9 mouse cellular contexts compared by ENCODE assay signal in the genomic region with DNA sequence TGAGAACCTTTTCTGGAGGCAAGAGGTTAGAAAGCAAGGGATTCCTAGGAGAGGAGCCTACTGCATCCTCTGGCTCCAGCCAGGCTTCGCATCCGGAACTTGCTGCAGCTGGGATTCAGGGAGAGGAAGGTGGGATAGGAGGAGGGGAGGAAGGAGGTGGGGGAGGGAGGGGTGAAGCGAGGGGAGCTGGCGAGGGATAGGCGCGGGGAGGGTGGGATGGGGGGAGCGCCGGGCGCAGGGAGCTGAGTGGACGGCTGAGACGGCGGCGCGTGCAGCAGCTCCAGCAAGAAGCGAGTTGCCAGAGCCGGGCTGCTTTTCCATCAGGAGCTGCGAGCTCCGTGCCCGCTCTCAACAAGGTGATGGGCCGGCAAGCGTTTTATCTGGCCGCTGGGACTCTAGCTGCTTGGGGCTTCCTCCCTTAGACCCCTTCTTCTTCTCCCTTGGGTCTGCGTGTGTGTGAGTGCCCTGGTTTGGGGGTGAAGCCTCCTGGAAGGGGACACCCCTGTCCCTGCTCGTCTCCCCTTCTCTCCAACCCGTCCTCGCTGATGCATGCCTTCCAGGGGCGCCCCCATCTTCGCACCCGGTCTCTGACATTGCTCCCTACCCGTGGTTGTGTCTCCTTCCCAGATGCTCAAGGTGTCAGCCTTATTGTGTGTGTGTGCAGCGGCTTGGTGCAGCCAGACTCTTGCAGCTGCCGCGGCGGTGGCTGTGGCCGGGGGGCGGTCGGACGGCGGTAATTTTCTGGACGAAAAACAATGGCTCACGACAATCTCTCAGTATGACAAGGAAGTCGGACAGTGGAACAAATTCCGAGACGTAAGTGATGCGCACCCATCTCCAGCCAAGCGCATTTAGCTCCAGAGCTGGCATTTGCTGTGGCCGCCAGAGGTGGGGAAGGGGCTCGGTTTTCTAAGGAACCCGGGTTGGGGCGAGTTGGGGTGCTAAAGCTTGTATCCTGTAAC. TPM values are rescaled to one million over a fixed set of nuclear protein-coding genes. Genes with fewer than 3 reads are reported as not detected.
DNase-seq lines count a peak whose midpoint lies in the region; ATAC-seq and TF ChIP-seq lines count a peak whose summit lies in the region.
"Had no signal": no experiment of that assay in that cellular context is flagged by ENCODE, and none has a peak within 500 bp of the region (broad histone marks: within the 10 kb centered on the region; RNA-seq: fewer than 3 reads in every experiment).

No protein-coding gene starts in this region.

- ATAC-seq in forebrain, embryonic 13.5 days: peak; percentile 93
- ATAC-seq in liver, postnatal 0 days: no peak
- ATAC-seq in stomach, embryonic 14.5 days (ENCODE audit: insufficient number of reproducible peaks, insufficient read depth, low FRiP score, low read depth): peak; percentile 89

- H3K9ac ChIP-seq in forebrain, embryonic 13.5 days: peak overlapping the region; percentile 69
- no peak overlapping the region for H3K9ac ChIP-seq in liver, postnatal 0 days (replicated peaks)
- H3K9ac ChIP-seq in stomach, embryonic 14.5 days (replicated peaks; ENCODE audit: low read depth, low read length): peak overlapping the region; percentile 36; the same call in 1 of the 2 replicates

- peak; percentile 9 for DNase-seq in gastrocnemius, postnatal 10 days
- DNase-seq in gastrocnemius, postnatal 36 days: no peak
- DNase-seq in Muller cell, postnatal 12 days (ENCODE audit: inconsistent ontology term): peak; percentile 67
- DNase-seq in layer of hippocampus, adult 2 months (ENCODE audit: low spot score in 2 of 2): peak; percentile 13 to 24
- DNase-seq in liver, postnatal 0 days: no peak
- no peak for DNase-seq in lung, postnatal 4 days

- peak overlapping the region; percentile 58 for H3K4me3 ChIP-seq in forebrain, embryonic 13.5 days
- H3K4me3 ChIP-seq in layer of hippocampus, adult 2 months: peak overlapping the region; percentile 64
- no peak overlapping the region for H3K4me3 ChIP-seq in liver, postnatal 0 days (ENCODE audit: low read depth, low read length)
- H3K4me3 ChIP-seq in stomach, embryonic 14.5 days (ENCODE audit: low read depth, low read length): peak overlapping the region; percentile 55

- no peaks in the 10 kb centered on the region for H3K4me1 ChIP-seq in forebrain, embryonic 13.5 days
- H3K4me1 ChIP-seq in liver, postnatal 0 days (ENCODE audit: insufficient read depth): no peaks in the 10 kb centered on the region
- 0 out of 2 replicates have a peak, but pooled peaks cover 2% of the 10 kb centered on the region for H3K4me1 ChIP-seq in stomach, embryonic 14.5 days (ENCODE audit: control insufficient read depth, insufficient read depth, low read length)

- H3K27me3 ChIP-seq in forebrain, embryonic 13.5 days: no peaks in the 10 kb centered on the region
- 0 out of 2 replicates have a peak, but pooled peaks cover 3% of the 10 kb centered on the region for H3K27me3 ChIP-seq in liver, postnatal 0 days (ENCODE audit: insufficient read depth, low read length)
- H3K27me3 ChIP-seq in stomach, embryonic 14.5 days (ENCODE audit: control insufficient read depth, insufficient read depth, low read length): no peaks in the 10 kb centered on the region
- H3K27me3 ChIP-seq: CH12.LX had no signal

- H3K27ac ChIP-seq in forebrain, embryonic 13.5 days: peak overlapping the region; percentile 35; the same call in 1 of the 2 replicates
- peak overlapping the region; percentile 86 for H3K27ac ChIP-seq in layer of hippocampus, adult 2 months
- H3K27ac ChIP-seq in liver, postnatal 0 days (ENCODE audit: low read depth): no peak overlapping the region
- no peak overlapping the region for H3K27ac ChIP-seq in stomach, embryonic 14.5 days (ENCODE audit: low read length)

- no peak for TF ChIP-seq CTCF in layer of hippocampus, adult 2 months (conservative IDR thresholded peaks at IDR 0.05)
- TF ChIP-seq CTCF in liver, postnatal 0 days (IDR thresholded peaks at IDR 0.05; ENCODE audit: low read depth): no peak

- no peak for TF ChIP-seq EP300 in liver, postnatal 0 days (IDR thresholded peaks at IDR 0.05; ENCODE audit: low read depth)

- no peaks in the 10 kb centered on the region for H3K9me3 ChIP-seq in forebrain, embryonic 13.5 days (replicated peaks)
- H3K9me3 ChIP-seq in liver, postnatal 0 days (ENCODE audit: low read length): no peaks in the 10 kb centered on the region
- no peaks in the 10 kb centered on the region for H3K9me3 ChIP-seq in stomach, embryonic 14.5 days (ENCODE audit: control insufficient read depth, low read depth, low read length)

- under 1% methylated on average over 49 of the region's 50 CpGs for WGBS in forebrain, embryonic 13.5 days
- 4% methylated on average over 45 of the region's 50 CpGs for WGBS in liver, postnatal 0 days (ENCODE audit: insufficient replicate concordance)
- WGBS in stomach, embryonic 14.5 days: under 1% methylated on average over 43 of the region's 50 CpGs

- no peaks in the 10 kb centered on the region for H3K36me3 ChIP-seq in forebrain, embryonic 13.5 days (ENCODE audit: poor library complexity, severe bottlenecking)
- H3K36me3 ChIP-seq in liver, postnatal 0 days (replicated peaks; ENCODE audit: insufficient read depth, low read length): no peaks in the 10 kb centered on the region
- H3K36me3 ChIP-seq in stomach, embryonic 14.5 days (ENCODE audit: control insufficient read depth, insufficient read depth, low read length): no peaks in the 10 kb centered on the region

- intact Hi-C loops in gastrocnemius, postnatal 36 days (cut with DNase I): no loop called here

- H3K4me2 ChIP-seq in forebrain, embryonic 13.5 days: peak overlapping the region; percentile 77
- 0 out of 2 replicates have a peak overlapping the region, but pooled peaks have one; percentile 23 for H3K4me2 ChIP-seq in liver, postnatal 0 days (ENCODE audit: low read depth, low read length)
- H3K4me2 ChIP-seq in stomach, embryonic 14.5 days (replicated peaks; ENCODE audit: low read depth, low read length): peak overlapping the region; percentile 95

RNA-seq across cellular contexts. Expression of a gene that starts 0.6 kb away (rescaled TPM):
- total RNA-seq in gastrocnemius, postnatal 10 days (2021): 1 to 10 TPM; 1.8 to 2.3 TPM
- under 1 TPM; 0.15 to 0.64 TPM for total RNA-seq in gastrocnemius, postnatal 36 days (2021)
- polyA plus RNA-seq in forebrain, embryonic 13.5 days (2015; fragmentation: Nextera tagmentation; extraction: Ambion mirVana): 11.6 and 12.2 TPM in 2 replicates
- total RNA-seq in layer of hippocampus, adult 2 months (2021): 10 to 100 TPM; 56.5 to 60.8 TPM
- polyA plus RNA-seq in liver, postnatal 0 days (2015; fragmentation: Nextera tagmentation; extraction: Ambion mirVana): 0.08 TPM in 1 of 2 replicates, not detected in the other
- 16.7 and 19.7 TPM in 2 replicates for polyA plus RNA-seq in stomach, embryonic 14.5 days (2014; fragmentation: Nextera tagmentation; extraction: Ambion mirVana)
- total RNA-seq: CH12.LX had no signal

Comparison
In these comparisons a context has a peak if more than half of its experiments do, and no peak if none do; other contexts are left out.
1. DNase-seq: peak in gastrocnemius, postnatal 10 days (single experiment), Muller cell, postnatal 12 days (single experiment) and layer of hippocampus, adult 2 months (2 of 2); none in gastrocnemius, postnatal 36 days (0 of 2), liver, postnatal 0 days (single experiment) and lung, postnatal 4 days (0 of 2).
2. H3K27ac ChIP-seq: peak in forebrain, embryonic 13.5 days (single experiment) and layer of hippocampus, adult 2 months (single experiment); none in liver, postnatal 0 days (single experiment) and stomach, embryonic 14.5 days (single experiment).
3. H3K4me2 ChIP-seq: peak in every context shown above with its lines; median percentile 95 in stomach, embryonic 14.5 days; 77 in forebrain, embryonic 13.5 days; 23 in liver, postnatal 0 days.
4. RNA of a gene that starts 0.6 kb away (total RNA-seq): 56.5 to 60.8 TPM in layer of hippocampus, adult 2 months; 1.8 to 2.3 TPM in gastrocnemius, postnatal 10 days and 0.15 to 0.64 TPM in gastrocnemius, postnatal 36 days; every median in the first group is over 10 times any median in the second.